Mouse (Mus musculus): ENCODE results near the gene Slc24a2.

Gene Slc24a2

DNA sequence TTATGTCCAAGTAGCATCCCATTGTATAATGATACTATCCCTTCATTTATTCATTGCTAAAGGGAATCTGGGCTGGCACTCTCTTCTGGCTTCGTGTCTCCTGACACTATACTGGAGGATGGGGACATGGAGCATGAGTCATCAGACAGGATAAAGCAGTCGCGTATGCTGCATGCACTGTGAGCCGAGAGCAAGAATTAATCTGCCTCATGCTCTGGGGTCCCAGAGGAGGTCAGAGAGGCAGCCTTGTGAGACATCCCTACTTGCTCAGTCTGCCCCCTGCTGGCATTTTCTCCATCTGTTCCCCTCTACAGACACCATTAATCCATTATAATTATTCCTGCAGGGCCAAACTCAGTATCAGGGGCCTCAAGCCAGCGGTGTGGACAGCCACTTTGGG lies 276.8 kb downstream of the Slc24a2 start:
- no peak for DNase-seq (ENCODE audit: low spot score in 2 of 2)

- DNase-seq (ENCODE audit: low spot score in 2 of 2): no peak
Observed at GRCm38 (mm10) chr4:86948794-86949193, 281.5 kb downstream of the Slc24a2 start.

- DNase-seq (ENCODE audit: low spot score in 2 of 2): no peak
Observed at GRCm38 (mm10) chr4:86943296-86943695, 287.0 kb downstream of the Slc24a2 start.

GRCm38 (mm10) chr4:86942656-86943055 lies 287.6 kb downstream of the Slc24a2 start:
- no peak for DNase-seq (ENCODE audit: low spot score in 2 of 2)

DNA sequence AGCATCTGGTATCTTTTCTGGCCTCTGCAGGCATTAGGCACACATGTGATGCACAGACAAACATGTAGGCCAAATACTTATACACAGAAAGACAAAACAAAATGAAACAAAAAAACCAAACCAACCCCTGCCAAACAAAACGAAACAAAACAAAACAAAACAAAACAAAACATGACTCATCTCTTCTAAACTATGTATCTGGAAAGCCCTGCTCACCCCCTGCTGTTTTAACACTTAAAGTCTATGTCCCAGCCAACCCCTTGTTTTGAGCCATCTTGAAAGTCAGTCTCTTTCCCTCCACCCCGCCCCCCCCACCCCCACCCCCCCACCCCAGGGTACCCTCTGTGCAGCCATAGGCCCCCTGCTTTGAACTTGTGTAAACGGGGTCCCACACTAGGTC lies 293.6 kb downstream of the Slc24a2 start:
- no peak for DNase-seq (ENCODE audit: low spot score in 2 of 2)

GRCm38 (mm10) chr4:86936217-86936616 lies 294.1 kb downstream of the Slc24a2 start:
- no peak for DNase-seq (ENCODE audit: low spot score in 2 of 2)

Measured in natural killer cell, adult 2 months (primary cell).